Mouse (Mus musculus) spleen, adult 2 months (tissue): ENCODE measurements around the gene Flot2.

Experiments used
- CTCF ChIP-seq: fragments of 200-500 bp; IDR thresholded peaks from 2 replicates; pipeline ENCODE4 v1.5.1; 2011; ENCODE audit warnings: mild to moderate bottlenecking, inconsistent platforms; ENCODE audit not compliant: insufficient read depth, insufficient read length, insufficient replicate concordance; ENCODE audit errors: extremely low read depth
- POLR2A ChIP-seq: fragments of 200-500 bp; IDR thresholded peaks from 2 replicates; pipeline ENCODE4 v1.6.1; 2011; ENCODE audit warnings: low read depth, low read length, inconsistent platforms

- TF ChIP-seq POLR2A (no peak), CTCF (no peak)
Observed at GRCm38 (mm10) chr11:78073577-78074276, 36.0 kb downstream of the Flot2 start.
